ENCODE assay signal across 12 mouse cellular contexts in the genomic region with DNA sequence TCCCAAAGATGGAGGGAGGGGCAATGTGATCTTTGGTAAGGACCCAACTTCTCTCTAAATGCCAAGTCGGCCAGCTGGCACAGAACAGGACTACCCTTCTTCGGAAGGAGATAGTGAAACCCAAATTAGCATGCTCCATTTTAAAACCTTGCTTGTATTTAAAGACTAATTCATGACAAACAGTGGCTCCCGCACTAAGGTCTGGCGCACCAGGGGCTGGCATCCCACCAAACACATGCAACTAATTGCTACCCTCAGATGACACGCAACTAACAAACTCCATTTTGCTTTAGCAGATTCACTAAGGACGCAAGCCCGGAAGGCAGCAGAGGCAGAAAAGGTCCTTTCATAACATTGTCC.
A peak's percentile ranks its signal among the peaks of the same experiment; 100 is the strongest.
DNase-seq lines count a peak whose midpoint lies in the region; ATAC-seq and TF ChIP-seq lines count a peak whose summit lies in the region.
"Had no signal": no experiment of that assay in that cellular context is flagged by ENCODE, and none has a peak within 500 bp of the region (broad histone marks: within the 10 kb centered on the region; RNA-seq: fewer than 3 reads in every experiment).

No protein-coding gene starts in this region.

- DNase-seq in forebrain, embryonic 11.5 days (ENCODE audit: low spot score), result peak; percentile 52
- no peak for DNase-seq in forebrain, embryonic 10.5 days (ENCODE audit: extremely low spot score, low spot score)
- DNase-seq in brain, embryonic 18.5 days (ENCODE audit: low read depth, low spot score), result peak; percentile 28
- DNase-seq in layer of hippocampus, adult 2 months (ENCODE audit: low spot score in 2 of 2), result peak in 1 of 2 experiments; percentile 1
- peak; percentile 6 for DNase-seq in midbrain, postnatal 0 days (ENCODE audit: low spot score)
- no peak for DNase-seq in heart, postnatal 10 days
- no peak for DNase-seq in adrenal gland, postnatal 14 days
- DNase-seq: B cell, adult 2 months had no signal

- H3K36me3 ChIP-seq in forebrain, embryonic 11.5 days (ENCODE audit: control insufficient read depth, insufficient read depth, low read length), result no peaks in the 10 kb centered on the region
- H3K36me3 ChIP-seq in forebrain, embryonic 10.5 days (replicated peaks), result no peaks in the 10 kb centered on the region
- no peaks in the 10 kb centered on the region for H3K36me3 ChIP-seq in midbrain, postnatal 0 days (ENCODE audit: insufficient read depth, low read length)
- H3K36me3 ChIP-seq in kidney, embryonic 14.5 days (ENCODE audit: control insufficient read depth, insufficient read depth, low read length), result no peaks in the 10 kb centered on the region
- H3K36me3 ChIP-seq: heart, embryonic 15.5 days; liver, embryonic 15.5 days; neural tube, embryonic 13.5 days had no signal

- H3K27me3 ChIP-seq in forebrain, embryonic 11.5 days (ENCODE audit: control insufficient read depth, insufficient read depth, low read length), result no peaks in the 10 kb centered on the region
- H3K27me3 ChIP-seq in forebrain, embryonic 10.5 days (ENCODE audit: poor library complexity, severe bottlenecking), result no peaks in the 10 kb centered on the region
- no peaks in the 10 kb centered on the region for H3K27me3 ChIP-seq in midbrain, postnatal 0 days (ENCODE audit: insufficient read depth, low read length)
- no peaks in the 10 kb centered on the region for H3K27me3 ChIP-seq in kidney, embryonic 14.5 days (ENCODE audit: control insufficient read depth, insufficient read depth, low read length)
- H3K27me3 ChIP-seq: heart, embryonic 15.5 days; liver, embryonic 15.5 days; neural tube, embryonic 13.5 days had no signal

- no peaks in the 10 kb centered on the region for H3K9me3 ChIP-seq in forebrain, embryonic 11.5 days (ENCODE audit: control insufficient read depth, low read length)
- no peaks in the 10 kb centered on the region for H3K9me3 ChIP-seq in forebrain, embryonic 10.5 days
- no peaks in the 10 kb centered on the region for H3K9me3 ChIP-seq in midbrain, postnatal 0 days (ENCODE audit: low read length)
- H3K9me3 ChIP-seq in kidney, embryonic 14.5 days (ENCODE audit: control insufficient read depth, low read length), result no peaks in the 10 kb centered on the region
- H3K9me3 ChIP-seq: heart, embryonic 15.5 days; liver, embryonic 15.5 days; neural tube, embryonic 13.5 days had no signal

- intact Hi-C loops in heart, postnatal 10 days (cut with DNase I), result no loop called here

- no peak overlapping the region for H3K27ac ChIP-seq in forebrain, embryonic 11.5 days (ENCODE audit: low read depth, low read length)
- H3K27ac ChIP-seq in forebrain, embryonic 10.5 days, result no peak overlapping the region
- no peak overlapping the region for H3K27ac ChIP-seq in layer of hippocampus, adult 2 months
- H3K27ac ChIP-seq in midbrain, postnatal 0 days (ENCODE audit: low read depth, low read length), result no peak overlapping the region
- H3K27ac ChIP-seq in kidney, embryonic 14.5 days (ENCODE audit: low read depth, low read length), result no peak overlapping the region
- H3K27ac ChIP-seq: heart, embryonic 15.5 days; liver, embryonic 15.5 days; neural tube, embryonic 13.5 days had no signal

- H3K4me2 ChIP-seq in forebrain, embryonic 11.5 days (ENCODE audit: low read depth, low read length, severe bottlenecking), result no peak overlapping the region
- no peak overlapping the region for H3K4me2 ChIP-seq in midbrain, postnatal 0 days (ENCODE audit: low read depth, low read length, poor library complexity, severe bottlenecking)
- no peak overlapping the region for H3K4me2 ChIP-seq in kidney, embryonic 14.5 days (replicated peaks; ENCODE audit: low read depth, low read length)
- H3K4me2 ChIP-seq: heart, embryonic 15.5 days; liver, embryonic 15.5 days; neural tube, embryonic 13.5 days had no signal

- no peak overlapping the region for H3K9ac ChIP-seq in forebrain, embryonic 11.5 days (ENCODE audit: low read length)
- no peak overlapping the region for H3K9ac ChIP-seq in midbrain, postnatal 0 days (replicated peaks; ENCODE audit: low read length, poor library complexity, severe bottlenecking)
- H3K9ac ChIP-seq in kidney, embryonic 14.5 days (ENCODE audit: low read depth, low read length), result no peak overlapping the region
- H3K9ac ChIP-seq: heart, embryonic 15.5 days; liver, embryonic 15.5 days; neural tube, embryonic 13.5 days had no signal

- 73% methylated on average over 7 of the region's 7 CpGs for WGBS in forebrain, embryonic 11.5 days
- WGBS in forebrain, embryonic 10.5 days, result 78% methylated on average over 7 of the region's 7 CpGs
- WGBS in midbrain, postnatal 0 days, result 75% methylated on average over 7 of the region's 7 CpGs
- 93% methylated on average over 7 of the region's 7 CpGs for WGBS in kidney, embryonic 14.5 days

- H3K4me3 ChIP-seq in forebrain, embryonic 11.5 days (ENCODE audit: low read depth, low read length), result no peak overlapping the region
- H3K4me3 ChIP-seq in forebrain, embryonic 10.5 days, result no peak overlapping the region
- 0 out of 2 replicates have a peak overlapping the region, but pooled peaks have one; percentile 6 for H3K4me3 ChIP-seq in layer of hippocampus, adult 2 months
- H3K4me3 ChIP-seq in midbrain, postnatal 0 days (ENCODE audit: low read depth, low read length), result no peak overlapping the region
- no peak overlapping the region for H3K4me3 ChIP-seq in kidney, embryonic 14.5 days (ENCODE audit: low read length)
- H3K4me3 ChIP-seq: heart, embryonic 15.5 days; liver, embryonic 15.5 days; neural tube, embryonic 13.5 days had no signal

- no peak for TF ChIP-seq CTCF in layer of hippocampus, adult 2 months (conservative IDR thresholded peaks at IDR 0.05)
- TF ChIP-seq CTCF in midbrain, postnatal 0 days (IDR thresholded peaks at IDR 0.05), result no peak

- H3K4me1 ChIP-seq in forebrain, embryonic 11.5 days (replicated peaks; ENCODE audit: control insufficient read depth, insufficient read depth, low read length), result peaks cover 3% of the 10 kb centered on the region; the same call in 1 of the 2 replicates
- peaks cover 21% of the 10 kb centered on the region for H3K4me1 ChIP-seq in forebrain, embryonic 10.5 days
- no peaks in the 10 kb centered on the region for H3K4me1 ChIP-seq in midbrain, postnatal 0 days (ENCODE audit: insufficient read depth, low read length)
- H3K4me1 ChIP-seq in kidney, embryonic 14.5 days (ENCODE audit: control insufficient read depth, insufficient read depth, low read length), result no peaks in the 10 kb centered on the region
- H3K4me1 ChIP-seq: heart, embryonic 15.5 days; liver, embryonic 15.5 days; neural tube, embryonic 13.5 days had no signal

- peak; percentile 32; the same call in 1 of the 2 replicates for ATAC-seq in forebrain, embryonic 11.5 days (replicated peaks; ENCODE audit: low FRiP score)
- peak; percentile 44; the same call in 1 of the 2 replicates for ATAC-seq in midbrain, postnatal 0 days (ENCODE audit: low FRiP score)
- ATAC-seq in kidney, embryonic 14.5 days (ENCODE audit: low FRiP score, low TSS enrichment), result no peak

Comparison
In these comparisons a context has a peak if more than half of its experiments do, and no peak if none do; other contexts are left out.
1. DNase-seq: peak in forebrain, embryonic 11.5 days (single experiment), brain, embryonic 18.5 days (single experiment) and midbrain, postnatal 0 days (single experiment); none in forebrain, embryonic 10.5 days (single experiment), heart, postnatal 10 days (0 of 2) and adrenal gland, postnatal 14 days (single experiment).